Mouse (Mus musculus) hindbrain, embryonic 11.5 days (tissue): ENCODE results near the gene Vkorc1. TPM values are rescaled to one million over a fixed set of nuclear protein-coding genes. Genes with fewer than 3 reads are reported as not detected.
A peak's percentile ranks its signal among the peaks of the same experiment; 100 is the strongest.

ENCODE experiments used
- ATAC-seq: fragments of 200-750 bp; cut with Nextera tagmentation; 2 replicates; pipeline ENCODE4 v1.8.0; 2017; ENCODE audit warnings: mild to moderate bottlenecking, moderate TSS enrichment, moderate library complexity; ENCODE audit not compliant: low FRiP score
- DNase-seq: peaks from one replicate; pipeline ENCODE4 v3.0.0-alpha.2; 2015; ENCODE audit warnings: low spot score
- H3K27ac ChIP-seq: fragments of 300-500 bp; sonication (generic); 2 replicates; pipeline ENCODE4 v1.5.1; 2014; ENCODE audit warnings: mild to moderate bottlenecking, low read depth, low read length
- H3K27me3 ChIP-seq: fragments of 300-500 bp; sonication (generic); 2 replicates; pipeline ENCODE4 v1.6.1; 2014; ENCODE audit warnings: mild to moderate bottlenecking, low read length, moderate library complexity, mixed read lengths; ENCODE audit not compliant: control insufficient read depth, insufficient read depth
- H3K36me3 ChIP-seq: fragments of 300-500 bp; sonication (generic); 2 replicates; pipeline ENCODE4 v1.6.1; 2014; ENCODE audit warnings: mild to moderate bottlenecking, low read length, moderate library complexity, mixed read lengths; ENCODE audit not compliant: control insufficient read depth, insufficient read depth
- H3K4me1 ChIP-seq: fragments of 300-500 bp; sonication (generic); replicated peaks from 2 replicates; pipeline ENCODE4 v1.6.1; 2014; ENCODE audit warnings: low read length, mixed read lengths; ENCODE audit not compliant: control insufficient read depth, insufficient read depth
- H3K4me2 ChIP-seq: fragments of 300-500 bp; sonication (generic); replicated peaks from 2 replicates; pipeline ENCODE4 v1.6.1; 2014; ENCODE audit warnings: mild to moderate bottlenecking, low read depth, low read length
- H3K4me3 ChIP-seq: fragments of 300-500 bp; sonication (generic); 2 replicates; pipeline ENCODE4 v1.5.1; 2014; ENCODE audit warnings: low read depth, low read length
- H3K9ac ChIP-seq: fragments of 300-500 bp; sonication (generic); 2 replicates; pipeline ENCODE4 v1.6.1; 2014; ENCODE audit warnings: low read depth, low read length
- H3K9me3 ChIP-seq: fragments of 300-500 bp; sonication (generic); 2 replicates; pipeline ENCODE4 v1.6.1; 2016; ENCODE audit warnings: low read length; ENCODE audit not compliant: control insufficient read depth
- WGBS: fragments of 180-500 bp; shearing (Covaris S2); extraction: QIAGEN DNeasy Blood & Tissue Kit; methylation state at CpG from one replicate; pipeline ENCODE4 v1.1.7; 2014; 5-methylcytosine and 5-hydroxymethylcytosine counted together
- polyA plus RNA-seq: library from polyadenylated mRNA; unstranded; fragments of >200 nt; fragmentation: Nextera tagmentation; extraction: Ambion mirVana; gene quantifications from 2 replicates; pipeline ENCODE4 v1.2.1, GENCODE M21; 2014

Vkorc1 gene
- polyA plus RNA-seq, 1 experiment from 2014 or later: 53.9 TPM

DNA sequence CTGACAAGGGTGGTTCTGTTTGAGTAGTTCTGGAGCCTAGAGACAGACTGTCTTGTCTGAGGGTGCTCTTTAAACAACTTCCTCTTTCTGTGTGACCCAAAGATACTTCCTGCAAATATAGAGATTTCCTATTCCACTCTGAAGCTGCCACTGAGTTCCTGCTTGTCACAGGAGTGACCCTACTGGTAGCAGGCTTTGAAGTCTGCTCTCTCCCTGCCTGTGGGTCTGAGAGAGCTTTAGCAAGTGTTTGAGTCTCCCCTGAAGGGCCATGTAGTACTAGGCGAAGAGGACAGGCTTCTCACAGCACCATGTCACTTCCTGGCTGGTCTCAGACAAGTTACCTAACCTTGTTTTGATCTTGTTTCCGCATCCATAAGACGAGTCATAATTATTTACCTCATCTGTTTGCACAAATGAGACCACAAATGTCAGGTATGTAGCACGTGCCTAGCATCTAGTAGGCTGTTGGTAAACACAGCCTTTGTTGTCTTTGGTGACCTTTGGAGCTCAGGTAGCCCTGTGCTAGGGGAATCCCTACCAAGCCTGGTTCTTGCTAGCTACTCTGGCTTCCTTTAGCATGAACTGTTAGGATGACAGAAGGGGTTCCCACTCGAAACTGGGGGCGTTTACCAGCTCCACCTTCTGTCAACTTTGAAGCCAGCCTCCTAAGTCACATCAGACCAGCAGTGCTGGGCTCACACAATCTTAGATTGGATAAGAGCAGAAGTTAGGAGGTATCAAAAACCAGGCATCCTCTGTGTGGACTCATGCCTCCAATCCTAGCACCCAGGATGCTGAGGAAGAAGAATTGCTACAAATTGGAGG lies 27.2 kb upstream of the Vkorc1 start:
- ATAC-seq: no peak
- H3K4me1 ChIP-seq: no peaks in the 10 kb centered on the region

DNA sequence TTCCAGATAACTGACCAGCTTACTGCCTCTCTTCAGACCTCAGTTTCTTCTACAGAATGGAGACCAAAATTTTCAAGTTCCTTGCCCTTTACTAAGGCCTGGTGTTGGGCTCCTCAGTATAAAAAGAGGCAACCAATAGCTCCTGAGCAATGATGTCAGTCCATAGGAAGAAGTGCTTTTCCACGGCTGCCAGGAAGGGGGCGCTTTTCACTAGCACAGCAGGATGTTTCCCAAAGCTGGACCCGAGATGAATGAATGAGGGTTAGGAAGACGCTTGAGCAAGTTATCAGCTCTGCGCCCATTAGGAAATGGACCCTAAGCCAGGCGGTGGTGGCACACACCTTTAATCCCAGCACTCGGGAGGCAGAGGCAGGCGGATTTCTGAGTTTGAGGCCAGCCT lies 26.1 kb upstream of the Vkorc1 start:
- H3K27me3 ChIP-seq: no peaks in the 10 kb centered on the region
- 58% methylated on average over 7 of the region's 8 CpGs for WGBS
- H3K4me2 ChIP-seq: no peak overlapping the region
- DNase-seq: peak; percentile 27
- H3K9ac ChIP-seq: no peak overlapping the region
- ATAC-seq: no peak
- H3K36me3 ChIP-seq: no peaks in the 10 kb centered on the region
- H3K27ac ChIP-seq: no peak overlapping the region
- H3K4me3 ChIP-seq: no peak overlapping the region
- no peaks in the 10 kb centered on the region for H3K4me1 ChIP-seq
- no peaks in the 10 kb centered on the region for H3K9me3 ChIP-seq

More for the DNA sequence above, 27.2 kb upstream of the Vkorc1 start:
- Histone ChIP-seq H3K27ac (no peak overlapping the region), H3K36me3 (no peaks in the 10 kb centered on the region), H3K9ac (no peak overlapping the region), H3K9me3 (no peaks in the 10 kb centered on the region), H3K4me3 (no peak overlapping the region), H3K4me2 (no peak overlapping the region), H3K27me3 (no peaks in the 10 kb centered on the region)
- DNase-seq: no peak
- 86% methylated on average over 6 of the region's 6 CpGs for WGBS

DNA sequence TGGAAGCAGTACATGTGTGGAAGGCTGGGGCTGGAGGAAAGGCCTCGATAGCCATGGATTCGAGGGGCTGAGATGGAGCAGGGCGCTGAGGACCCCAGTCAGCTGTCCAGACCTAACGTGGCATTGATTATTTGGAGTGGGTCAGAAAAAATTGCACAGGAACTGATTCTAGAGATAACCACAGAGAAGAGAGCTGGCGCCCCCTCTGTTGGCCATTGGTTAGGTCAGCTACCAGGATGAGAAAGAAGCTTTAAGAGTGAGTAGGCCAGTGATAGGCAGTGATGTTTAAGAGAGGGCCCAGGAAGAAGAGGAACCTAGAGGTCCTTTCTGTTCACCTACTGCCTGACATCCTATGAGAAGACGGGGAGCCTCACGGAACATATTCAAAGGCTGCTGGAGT lies 23.9 kb upstream of the Vkorc1 start:
- Histone ChIP-seq H3K27me3 (no peaks in the 10 kb centered on the region), H3K4me3 (no peak overlapping the region), H3K36me3 (no peaks in the 10 kb centered on the region), H3K9me3 (no peaks in the 10 kb centered on the region), H3K4me1 (no peaks in the 10 kb centered on the region), H3K9ac (no peak overlapping the region), H3K27ac (no peak overlapping the region), H3K4me2 (no peak overlapping the region)
- WGBS: 80% methylated on average over 7 of the region's 7 CpGs
- ATAC-seq: no peak
- DNase-seq: peak; percentile 39

DNA sequence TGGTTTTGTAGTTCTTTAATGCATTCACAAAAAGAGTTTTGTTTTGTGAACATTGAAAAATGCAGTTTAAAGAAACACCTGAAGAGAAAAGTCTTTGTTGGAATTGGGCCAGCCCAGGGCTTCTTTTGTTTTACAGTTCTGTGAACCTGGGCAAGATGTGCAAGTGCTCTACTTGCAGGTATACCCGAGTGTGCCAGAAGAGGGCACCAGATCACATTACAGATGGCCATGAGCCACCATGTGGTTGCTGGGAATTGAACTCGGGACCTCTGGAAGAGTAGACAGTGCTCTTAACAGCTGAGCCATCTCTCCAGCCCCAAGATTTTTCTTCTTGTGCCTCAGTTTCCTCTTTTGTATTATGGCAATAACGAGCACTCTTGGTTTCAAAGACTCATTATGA lies 22.8 kb upstream of the Vkorc1 start:
- 53% methylated on average over 3 of the region's 3 CpGs for WGBS
- H3K4me2 ChIP-seq: no peak overlapping the region
- no peaks in the 10 kb centered on the region for H3K36me3 ChIP-seq
- no peaks in the 10 kb centered on the region for H3K27me3 ChIP-seq
- H3K27ac ChIP-seq: no peak overlapping the region
- ATAC-seq (no peak), DNase-seq (peak; percentile 49)
- no peaks in the 10 kb centered on the region for H3K4me1 ChIP-seq
- no peak overlapping the region for H3K4me3 ChIP-seq
- H3K9ac ChIP-seq: no peak overlapping the region
- no peaks in the 10 kb centered on the region for H3K9me3 ChIP-seq

- no peak overlapping the region for H3K27ac ChIP-seq
- ATAC-seq (no peak), DNase-seq (no peak)
- no peaks in the 10 kb centered on the region for H3K4me1 ChIP-seq
- H3K27me3 ChIP-seq: no peaks in the 10 kb centered on the region
- 95% methylated on average over 12 of the region's 12 CpGs for WGBS
- H3K4me3 ChIP-seq: no peak overlapping the region
- H3K36me3 ChIP-seq: no peaks in the 10 kb centered on the region
- no peak overlapping the region for H3K4me2 ChIP-seq
- no peaks in the 10 kb centered on the region for H3K9me3 ChIP-seq
- H3K9ac ChIP-seq: no peak overlapping the region
These were observed 19.9 kb upstream of the Vkorc1 start for GRCm38 (mm10) chr7:127915293-127915692.

GRCm38 (mm10) chr7:127912938-127913337 lies 17.5 kb upstream of the Vkorc1 start:
- H3K4me1 ChIP-seq: no peaks in the 10 kb centered on the region
- DNase-seq (no peak), ATAC-seq (no peak)
- H3K9ac ChIP-seq: peak overlapping the region; percentile 85
- H3K36me3 ChIP-seq: 0 out of 2 replicates have a peak, but pooled peaks cover 2% of the 10 kb centered on the region
- peak overlapping the region; percentile 70 for H3K4me2 ChIP-seq
- H3K4me3 ChIP-seq: peak overlapping the region; percentile 97
- whole genome bisulfite sequencing: 30% methylated on average over 4 of the region's 4 CpGs
- H3K27ac ChIP-seq: no peak overlapping the region
- no peaks in the 10 kb centered on the region for H3K27me3 ChIP-seq
- H3K9me3 ChIP-seq: no peaks in the 10 kb centered on the region

DNA sequence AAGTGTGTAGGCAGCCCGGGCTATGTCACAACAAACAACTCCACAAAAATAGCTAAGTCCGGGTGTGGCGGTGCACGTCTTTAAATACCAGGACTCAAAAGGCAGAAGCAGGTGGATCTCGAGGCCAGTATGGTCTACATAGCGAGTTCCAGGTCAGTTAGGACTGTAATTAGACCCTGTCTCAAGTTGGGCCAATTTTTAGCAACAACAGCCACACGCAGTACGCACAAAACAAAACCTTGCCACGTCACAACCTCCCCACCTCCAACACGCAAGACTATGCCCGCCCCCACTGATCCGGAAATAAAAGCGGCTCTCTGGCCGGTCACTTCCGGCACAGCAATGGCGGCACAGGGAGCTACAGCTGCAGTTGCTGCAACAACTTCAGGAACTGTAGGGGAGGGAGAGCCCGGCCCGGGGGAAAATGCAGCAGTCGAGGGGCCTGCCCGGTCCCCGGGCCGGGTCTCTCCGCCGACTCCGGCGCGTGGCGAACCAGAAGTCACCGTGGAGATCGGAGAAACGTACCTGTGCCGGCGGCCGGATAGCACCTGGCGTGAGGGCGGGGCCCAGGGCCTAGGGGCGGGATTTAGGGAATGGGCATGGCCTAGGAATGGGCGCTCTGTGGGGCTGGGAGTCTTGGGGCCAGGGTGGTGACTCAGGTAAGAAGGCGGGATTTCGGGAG lies 16.9 kb upstream of the Vkorc1 start, which contains the start of gene Kat8:
Gene Kat8 (plus strand): TSS at position 327 of the 682 bp plus-strand sequence.
- peak within 1 kb of the TSS; percentile 85 for H3K9ac ChIP-seq
- H3K4me2 ChIP-seq: peak within 1 kb of the TSS; percentile 70
- H3K4me3 ChIP-seq: peak within 1 kb of the TSS; percentile 97
- ATAC-seq (peak; percentile 92), DNase-seq (peak; percentile 92)
- H3K9me3 ChIP-seq: no peaks in the 10 kb centered on the region
- 0 out of 2 replicates have a peak, but pooled peaks cover 4% of the 10 kb centered on the region for H3K36me3 ChIP-seq
- no peaks in the 10 kb centered on the region for H3K27me3 ChIP-seq
- H3K27ac ChIP-seq: peak within 1 kb of the TSS; percentile 43; the same call in 1 of the 2 replicates
- no peaks in the 10 kb centered on the region for H3K4me1 ChIP-seq
- WGBS: 2% methylated on average over 40 of the region's 40 CpGs

DNA sequence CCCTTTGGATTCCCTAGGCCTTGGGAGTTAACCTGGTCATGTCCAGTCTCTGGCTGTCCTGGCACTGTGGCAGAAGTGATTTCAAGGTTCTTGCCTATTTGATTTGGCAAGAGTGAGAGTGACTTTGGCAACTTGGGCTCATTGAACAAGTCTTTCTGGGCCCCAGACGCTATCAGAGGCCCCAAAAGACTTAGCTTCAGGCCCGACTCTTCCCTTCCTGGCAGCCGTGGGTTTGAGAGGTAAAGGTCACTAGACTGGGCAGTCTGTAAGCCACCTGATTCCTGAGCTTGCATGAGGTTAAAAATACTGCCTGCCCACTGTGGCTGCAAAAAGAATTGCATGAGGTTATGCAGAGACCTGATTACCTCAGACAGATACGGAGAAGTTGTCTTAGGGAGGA lies 13.2 kb upstream of the Vkorc1 start:
- H3K9ac ChIP-seq: no peak overlapping the region
- 0 out of 2 replicates have a peak, but pooled peaks cover 4% of the 10 kb centered on the region for H3K36me3 ChIP-seq
- H3K4me2 ChIP-seq: no peak overlapping the region
- no peak overlapping the region for H3K27ac ChIP-seq
- ATAC-seq: no peak
- WGBS: 94% methylated on average over 4 of the region's 4 CpGs
- no peaks in the 10 kb centered on the region for H3K9me3 ChIP-seq
- no peak for DNase-seq
- H3K27me3 ChIP-seq: no peaks in the 10 kb centered on the region
- peaks cover 7% of the 10 kb centered on the region for H3K4me1 ChIP-seq
- no peak overlapping the region for H3K4me3 ChIP-seq
